Mouse (Mus musculus) kidney, adult 11 months (tissue): ENCODE measurements around the gene Zfp146.
"Not testable (repeated sequence)": the region's sequence is repeated elsewhere in the genome, so short reads cannot be mapped to it uniquely, and the experiment has no call there.

Source experiments
- DNase-seq: peaks from one replicate; pipeline ENCODE4 v3.0.0; 2022

Gene Zfp146

GRCm38 (mm10) chr7:30169583-30170282 lies at the start of gene Zfp146:
Gene Zfp146 (minus strand): TSS chr7:30169750.
- peak; percentile 96 for DNase-seq

- DNase-seq: no peak
Observed at GRCm38 (mm10) chr7:30217277-30217676, 47.7 kb upstream of the Zfp146 start.

GRCm38 (mm10) chr7:30216723-30217151 lies 47.2 kb upstream of the Zfp146 start:
- peak; percentile 46 for DNase-seq

GRCm38 (mm10) chr7:30215875-30216274 lies 46.3 kb upstream of the Zfp146 start:
- DNase-seq: peak; percentile 65

GRCm38 (mm10) chr7:30213881-30214280 lies 44.3 kb upstream of the Zfp146 start:
- DNase-seq: no peak

GRCm38 (mm10) chr7:30211025-30211424 lies 41.5 kb upstream of the Zfp146 start:
- DNase-seq: no peak

- not testable (repeated sequence) for DNase-seq
Observed at GRCm38 (mm10) chr7:30206364-30206763, 36.8 kb upstream of the Zfp146 start.

GRCm38 (mm10) chr7:30205383-30205782 lies 35.8 kb upstream of the Zfp146 start:
- DNase-seq: no peak

- no peak for DNase-seq
Observed at GRCm38 (mm10) chr7:30204380-30204779, 34.8 kb upstream of the Zfp146 start.

GRCm38 (mm10) chr7:30202895-30203690 lies 33.5 kb upstream of the Zfp146 start:
- no peak for DNase-seq

- DNase-seq: not testable (repeated sequence)
Observed at GRCm38 (mm10) chr7:30200661-30201060, 31.1 kb upstream of the Zfp146 start.

GRCm38 (mm10) chr7:30200200-30200599 lies 30.6 kb upstream of the Zfp146 start:
- DNase-seq: no peak

- no peak for DNase-seq
Observed at GRCm38 (mm10) chr7:30199498-30200139, 30.1 kb upstream of the Zfp146 start.

- peak; percentile 47 for DNase-seq
Observed at GRCm38 (mm10) chr7:30198481-30198971, 29.0 kb upstream of the Zfp146 start, which contains the start of gene Capns1. Gene Capns1 (minus strand): TSS chr7:30198811.

GRCm38 (mm10) chr7:30197592-30198129 lies 28.1 kb upstream of the Zfp146 start:
- no peak for DNase-seq

- no peak for DNase-seq
Observed at GRCm38 (mm10) chr7:30196171-30196570, 26.6 kb upstream of the Zfp146 start.

GRCm38 (mm10) chr7:30195461-30195860 lies 25.9 kb upstream of the Zfp146 start:
- DNase-seq: no peak

GRCm38 (mm10) chr7:30194884-30195283 lies 25.3 kb upstream of the Zfp146 start:
- peak; percentile 93 for DNase-seq

- no peak for DNase-seq
Observed at GRCm38 (mm10) chr7:30194101-30194831, 24.7 kb upstream of the Zfp146 start.

- DNase-seq: peak; percentile 84
Observed at GRCm38 (mm10) chr7:30193581-30194100, 24.1 kb upstream of the Zfp146 start.

- DNase-seq: no peak
Observed at GRCm38 (mm10) chr7:30193013-30193412, 23.5 kb upstream of the Zfp146 start.

GRCm38 (mm10) chr7:30192088-30192487 lies 22.5 kb upstream of the Zfp146 start:
- no peak for DNase-seq
